Mouse (Mus musculus) stomach, embryonic 15.5 days (tissue): ENCODE data around the gene Hsp90b1. TPM values are rescaled to one million over a fixed set of nuclear protein-coding genes. Genes with fewer than 3 reads are reported as not detected.

ENCODE experiments used
- ATAC-seq: fragments of 200-750 bp; cut with Nextera tagmentation; 2 replicates; pipeline ENCODE4 v1.8.0; 2017; ENCODE audit warnings: low read depth, moderate number of reproducible peaks, moderate TSS enrichment; ENCODE audit not compliant: insufficient read depth, low FRiP score
- H3K27ac ChIP-seq: fragments of 300-500 bp; sonication (generic); 2 replicates; pipeline ENCODE4 v1.5.1; 2015; ENCODE audit warnings: mild to moderate bottlenecking, inconsistent platforms
- H3K27me3 ChIP-seq: fragments of 300-500 bp; sonication (generic); replicated peaks from 2 replicates; pipeline ENCODE4 v1.6.1; 2015; ENCODE audit warnings: inconsistent platforms
- H3K36me3 ChIP-seq: fragments of 300-500 bp; sonication (generic); 2 replicates; pipeline ENCODE4 v1.6.1; 2015; ENCODE audit warnings: inconsistent platforms
- H3K4me1 ChIP-seq: fragments of 300-500 bp; sonication (generic); 2 replicates; pipeline ENCODE4 v1.6.1; 2015; ENCODE audit warnings: inconsistent platforms
- H3K4me2 ChIP-seq: fragments of 300-500 bp; sonication (generic); 2 replicates; pipeline ENCODE4 v1.6.1; 2015; ENCODE audit warnings: mild to moderate bottlenecking, inconsistent platforms
- H3K4me3 ChIP-seq: fragments of 300-500 bp; sonication (generic); replicated peaks from 2 replicates; pipeline ENCODE4 v1.5.1; 2015; ENCODE audit warnings: inconsistent platforms
- H3K9ac ChIP-seq: fragments of 300-500 bp; sonication (generic); 2 replicates; pipeline ENCODE4 v1.6.1; 2015; ENCODE audit warnings: inconsistent platforms
- H3K9me3 ChIP-seq: fragments of 300-500 bp; sonication (generic); 2 replicates; pipeline ENCODE4 v1.6.1; 2016; ENCODE audit warnings: inconsistent platforms
- WGBS: fragments of 180-500 bp; shearing (Covaris S2); methylation state at CpG from one replicate; pipeline ENCODE4 v1.1.7; 2015; 5-methylcytosine and 5-hydroxymethylcytosine counted together
- polyA plus RNA-seq: library from polyadenylated mRNA; unstranded; fragments of >200 nt; fragmentation: Nextera tagmentation; extraction: Ambion mirVana; gene quantifications from 2 replicates; pipeline ENCODE4 v1.2.1, GENCODE M21; 2015

The Hsp90b1 gene
- polyA plus RNA-seq, result 662 and 751 TPM in 2 replicates

- no peaks in the 10 kb centered on the region for H3K27me3 ChIP-seq
- ATAC-seq, result peak; percentile 97
- H3K4me2 ChIP-seq, result peak within 1 kb of the TSS; percentile 80
- H3K9ac ChIP-seq, result peak within 1 kb of the TSS; percentile 94
- under 1% methylated on average over 50 of the region's 51 CpGs for WGBS
- H3K4me3 ChIP-seq, result peak within 1 kb of the TSS; percentile 95
- peak within 1 kb of the TSS; percentile 96 for H3K27ac ChIP-seq
- no peaks in the 10 kb centered on the region for H3K9me3 ChIP-seq
- H3K4me1 ChIP-seq, result peaks cover 34% of the 10 kb centered on the region
- H3K36me3 ChIP-seq, result peaks cover 21% of the 10 kb centered on the region
Observed at GRCm38 (mm10) chr10:86705318-86705921, at the start of gene Hsp90b1, which contains the start of gene Ttc41. Gene Hsp90b1, minus strand, starts transcription at chr10:86705509. Gene Ttc41, plus strand, starts transcription at chr10:86705811.

GRCm38 (mm10) chr10:86744306-86744705, 39.0 kb upstream of the Hsp90b1 start:
- WGBS, result 89% methylated on average over 7 of the region's 7 CpGs
- Histone ChIP-seq H3K4me1 (no peaks in the 10 kb centered on the region), H3K27ac (no peak overlapping the region)

GRCm38 (mm10) chr10:86742918-86743317, 37.6 kb upstream of the Hsp90b1 start:
- Histone ChIP-seq H3K9me3 (no peaks in the 10 kb centered on the region), H3K9ac (no peak overlapping the region), H3K4me1 (no peaks in the 10 kb centered on the region), H3K4me2 (no peak overlapping the region), H3K27me3 (no peaks in the 10 kb centered on the region), H3K4me3 (no peak overlapping the region), H3K36me3 (no peaks in the 10 kb centered on the region), H3K27ac (no peak overlapping the region)
- no peak for ATAC-seq
- WGBS, result 79% methylated on average over 2 of the region's 2 CpGs

More at GRCm38 (mm10) chr10:86744306-86744705, 39.0 kb upstream of the Hsp90b1 start:
- Histone ChIP-seq H3K9me3 (no peaks in the 10 kb centered on the region), H3K4me2 (no peak overlapping the region), H3K36me3 (no peaks in the 10 kb centered on the region), H3K9ac (no peak overlapping the region), H3K4me3 (no peak overlapping the region), H3K27me3 (no peaks in the 10 kb centered on the region)
- no peak for ATAC-seq

GRCm38 (mm10) chr10:86735036-86735435, 29.7 kb upstream of the Hsp90b1 start:
- Histone ChIP-seq H3K9me3 (no peaks in the 10 kb centered on the region), H3K9ac (no peak overlapping the region), H3K27me3 (no peaks in the 10 kb centered on the region), H3K4me1 (no peaks in the 10 kb centered on the region), H3K4me3 (no peak overlapping the region), H3K27ac (no peak overlapping the region), H3K4me2 (no peak overlapping the region), H3K36me3 (no peaks in the 10 kb centered on the region)
- ATAC-seq, result no peak
- 89% methylated on average over 4 of the region's 4 CpGs for WGBS

GRCm38 (mm10) chr10:86731500-86731863, 26.2 kb upstream of the Hsp90b1 start:
- no peak overlapping the region for H3K4me2 ChIP-seq
- no peaks in the 10 kb centered on the region for H3K27me3 ChIP-seq
- H3K27ac ChIP-seq, result no peak overlapping the region
- peaks cover 9% of the 10 kb centered on the region; the same call in 1 of the 2 replicates for H3K4me1 ChIP-seq
- H3K4me3 ChIP-seq, result no peak overlapping the region
- ATAC-seq, result no peak
- no peaks in the 10 kb centered on the region for H3K9me3 ChIP-seq
- H3K36me3 ChIP-seq, result no peaks in the 10 kb centered on the region
- WGBS, result 38% methylated on average over 2 of the region's 2 CpGs
- no peak overlapping the region for H3K9ac ChIP-seq

GRCm38 (mm10) chr10:86730823-86731499, 25.7 kb upstream of the Hsp90b1 start:
- 11% methylated on average over 22 of the region's 22 CpGs for WGBS
- peak; percentile 48; the same call in 1 of the 2 replicates for ATAC-seq
- H3K27ac ChIP-seq, result no peak overlapping the region

GRCm38 (mm10) chr10:86728176-86728575, 22.9 kb upstream of the Hsp90b1 start:
- Histone ChIP-seq H3K4me3 (no peak overlapping the region), H3K9ac (no peak overlapping the region), H3K36me3 (no peaks in the 10 kb centered on the region), H3K9me3 (no peaks in the 10 kb centered on the region), H3K27ac (no peak overlapping the region), H3K4me1 (peaks cover 9% of the 10 kb centered on the region; the same call in 1 of the 2 replicates), H3K27me3 (no peaks in the 10 kb centered on the region), H3K4me2 (no peak overlapping the region)
- ATAC-seq, result no peak
- WGBS, result 90% methylated on average over 3 of the region's 3 CpGs

More at GRCm38 (mm10) chr10:86730823-86731499, 25.7 kb upstream of the Hsp90b1 start:
- Histone ChIP-seq H3K36me3 (no peaks in the 10 kb centered on the region), H3K4me1 (peaks cover 9% of the 10 kb centered on the region; the same call in 1 of the 2 replicates), H3K9ac (peak overlapping the region; percentile 14; the same call in 1 of the 2 replicates), H3K4me2 (peak overlapping the region; percentile 64), H3K27me3 (no peaks in the 10 kb centered on the region), H3K4me3 (peak overlapping the region; percentile 40), H3K9me3 (no peaks in the 10 kb centered on the region)

- ATAC-seq, result peak; percentile 70
- 2% methylated on average over 12 of the region's 12 CpGs for WGBS
- no peaks in the 10 kb centered on the region for H3K36me3 ChIP-seq
- H3K27ac ChIP-seq, result peak overlapping the region; percentile 49; the same call in 1 of the 2 replicates
- peak overlapping the region; percentile 26 for H3K4me3 ChIP-seq
- peaks cover 9% of the 10 kb centered on the region; the same call in 1 of the 2 replicates for H3K4me1 ChIP-seq
- no peaks in the 10 kb centered on the region for H3K9me3 ChIP-seq
- no peak overlapping the region; the same call in 1 of the 2 replicates for H3K9ac ChIP-seq
- H3K27me3 ChIP-seq, result no peaks in the 10 kb centered on the region
- peak overlapping the region; percentile 69 for H3K4me2 ChIP-seq
Observed at GRCm38 (mm10) chr10:86727548-86727980, 22.3 kb upstream of the Hsp90b1 start.

GRCm38 (mm10) chr10:86712156-86712555, 6.8 kb upstream of the Hsp90b1 start:
- no peak overlapping the region for H3K4me3 ChIP-seq
- 70% methylated on average over 3 of the region's 3 CpGs for WGBS
- no peaks in the 10 kb centered on the region for H3K36me3 ChIP-seq
- no peaks in the 10 kb centered on the region for H3K27me3 ChIP-seq
- H3K9ac ChIP-seq, result no peak overlapping the region
- no peak overlapping the region for H3K27ac ChIP-seq
- ATAC-seq, result no peak
- no peaks in the 10 kb centered on the region for H3K9me3 ChIP-seq
- H3K4me1 ChIP-seq, result no peaks in the 10 kb centered on the region
- H3K4me2 ChIP-seq, result no peak overlapping the region

GRCm38 (mm10) chr10:86707134-86707533, 1.8 kb upstream of the Hsp90b1 start:
- H3K9ac ChIP-seq, result no peak overlapping the region
- H3K9me3 ChIP-seq, result no peaks in the 10 kb centered on the region
- H3K4me3 ChIP-seq, result no peak overlapping the region
- H3K27ac ChIP-seq, result peak overlapping the region; percentile 96; the same call in 1 of the 2 replicates
- WGBS, result 78% methylated on average over 3 of the region's 3 CpGs
- H3K27me3 ChIP-seq, result no peaks in the 10 kb centered on the region
- peaks cover 7% of the 10 kb centered on the region; the same call in 1 of the 2 replicates for H3K36me3 ChIP-seq
- peak overlapping the region; percentile 80; the same call in 1 of the 2 replicates for H3K4me2 ChIP-seq
- H3K4me1 ChIP-seq, result peaks cover 21% of the 10 kb centered on the region; the same call in 1 of the 2 replicates
- ATAC-seq, result no peak

- no peaks in the 10 kb centered on the region for H3K27me3 ChIP-seq
- peak overlapping the region; percentile 80 for H3K4me2 ChIP-seq
- H3K9ac ChIP-seq, result peak overlapping the region; percentile 54
- H3K9me3 ChIP-seq, result no peaks in the 10 kb centered on the region
- WGBS, result 3% methylated on average over 33 of the region's 33 CpGs
- H3K4me1 ChIP-seq, result peaks cover 28% of the 10 kb centered on the region
- peak; percentile 85 for ATAC-seq
- H3K36me3 ChIP-seq, result peaks cover 15% of the 10 kb centered on the region
- H3K27ac ChIP-seq, result peak overlapping the region; percentile 96
- H3K4me3 ChIP-seq, result peak overlapping the region; percentile 95
Observed at GRCm38 (mm10) chr10:86705922-86706752, 828 bp upstream of the Hsp90b1 start.
